Mouse (Mus musculus) frontal cortex, adult (tissue): ENCODE measurements at regions not wholly inside any gene's neighbourhood (a gene's known extent, or its start where the extent isn't known, plus 50 kb on each side); places are given as distances from the start of the nearest gene placed in this dataset.

Experiments used
- ATAC-seq: cut with Nextera tagmentation; 2 replicates; pipeline ENCODE4 v1.9.2; 2017; ENCODE audit warnings: mild to moderate bottlenecking, moderate library complexity, mixed read lengths; ENCODE audit not compliant: low TSS enrichment

GRCm38 (mm10) chr13:91370021-91370420, 90.1 kb upstream of the Ssbp2 start:
- ATAC-seq = no peak

DNA sequence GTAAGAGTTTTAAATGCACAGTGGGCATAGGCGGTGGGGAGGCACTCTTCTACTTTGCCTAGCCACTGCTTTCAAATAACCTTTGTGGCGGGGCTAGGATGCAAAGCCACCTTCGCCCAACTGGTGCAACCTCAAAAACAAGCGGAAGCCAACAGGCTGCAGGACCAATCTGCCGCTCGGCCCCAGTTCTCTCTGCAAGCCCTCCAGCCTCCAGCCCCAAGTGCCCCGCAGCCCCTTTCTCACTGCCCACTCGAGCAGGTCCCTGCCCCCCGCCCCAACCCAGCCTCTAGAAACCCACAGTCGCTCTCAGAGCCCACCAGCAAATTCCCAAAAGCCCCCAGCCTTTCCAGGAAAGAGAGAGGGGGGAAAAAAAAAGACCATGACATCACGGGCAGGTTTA, 89.6 kb upstream of the Ssbp2 start:
- ATAC-seq = peak; percentile 11; the same call in 1 of the 2 replicates

DNA sequence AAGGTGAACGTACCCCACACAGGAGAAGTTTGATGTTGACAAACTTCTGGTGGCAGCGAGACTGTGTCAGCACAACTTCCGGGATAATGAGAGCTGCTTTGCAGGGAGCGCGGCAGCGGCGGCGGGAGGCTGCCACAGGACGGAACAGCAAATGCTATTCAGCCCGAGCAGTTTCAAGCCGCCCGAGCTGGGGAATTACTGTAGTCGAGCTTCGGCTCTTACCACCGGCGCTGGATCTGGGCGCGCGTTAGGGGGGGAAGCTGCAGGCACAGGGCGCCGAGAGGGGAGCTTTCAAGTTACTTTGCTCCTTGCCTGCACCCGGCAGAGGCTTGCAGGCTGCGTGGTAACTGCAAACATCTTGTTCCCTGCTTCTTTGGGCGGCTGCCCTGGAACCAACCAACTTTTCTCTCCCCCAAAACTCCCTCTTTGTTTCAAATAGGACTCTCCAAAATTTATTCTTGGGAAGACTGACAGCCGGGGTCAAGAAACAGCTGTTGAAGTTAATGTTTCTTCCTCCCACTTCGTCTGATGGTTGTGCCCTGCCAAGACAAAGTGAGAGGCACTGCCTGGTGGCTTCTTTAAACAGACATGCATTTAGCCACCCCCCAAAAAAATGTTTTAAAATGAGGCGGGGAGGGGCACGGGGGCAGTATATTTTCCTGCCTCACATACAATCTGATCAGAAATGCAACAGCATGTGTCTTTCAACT, 89.0 kb upstream of the Ssbp2 start:
- peak; percentile 95 for ATAC-seq

- ATAC-seq = no peak; the same call in 1 of the 2 replicates
Observed at GRCm38 (mm10) chr13:91371596-91371987, 88.5 kb upstream of the Ssbp2 start.

DNA sequence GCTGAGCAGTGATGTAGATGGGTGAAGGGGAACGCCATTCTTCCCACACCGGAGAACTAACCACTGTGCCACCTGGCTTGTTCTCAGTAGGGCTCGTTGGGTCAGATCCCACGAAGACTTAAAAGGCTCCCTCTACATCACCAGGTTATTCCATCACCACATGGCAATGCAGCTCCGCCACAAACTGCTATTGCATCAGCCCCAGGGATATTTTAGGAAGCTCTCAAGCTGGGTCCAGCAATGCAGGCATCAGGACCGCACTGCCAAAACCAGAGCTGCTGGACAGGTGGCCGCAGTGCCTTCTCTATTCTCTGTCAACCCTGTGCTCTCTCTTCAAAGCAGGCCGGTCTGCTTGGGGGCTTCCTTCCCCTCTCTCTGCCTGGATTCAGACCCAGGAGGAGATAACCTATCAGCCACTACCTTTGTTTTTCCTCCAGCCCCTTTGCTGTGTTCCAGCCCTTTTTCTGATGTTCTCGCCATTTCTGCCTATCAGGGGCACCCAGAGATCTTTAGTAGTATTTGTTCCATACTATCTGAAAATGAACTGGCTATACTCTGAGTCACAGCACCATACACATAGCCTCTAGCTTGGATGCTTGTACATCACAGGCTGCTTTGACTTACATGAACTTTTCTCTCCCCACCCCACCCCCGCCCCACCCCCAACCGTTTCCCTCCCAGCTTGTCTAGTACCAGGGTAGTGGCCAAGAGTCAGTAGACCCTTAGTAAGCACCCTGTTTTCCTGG, 87.8 kb upstream of the Ssbp2 start:
- 0 out of 2 replicates have a peak, but pooled peaks have one; percentile 21 for ATAC-seq

- ATAC-seq = no peak
Observed at GRCm38 (mm10) chr13:91374141-91374540, 85.9 kb upstream of the Ssbp2 start.

DNA sequence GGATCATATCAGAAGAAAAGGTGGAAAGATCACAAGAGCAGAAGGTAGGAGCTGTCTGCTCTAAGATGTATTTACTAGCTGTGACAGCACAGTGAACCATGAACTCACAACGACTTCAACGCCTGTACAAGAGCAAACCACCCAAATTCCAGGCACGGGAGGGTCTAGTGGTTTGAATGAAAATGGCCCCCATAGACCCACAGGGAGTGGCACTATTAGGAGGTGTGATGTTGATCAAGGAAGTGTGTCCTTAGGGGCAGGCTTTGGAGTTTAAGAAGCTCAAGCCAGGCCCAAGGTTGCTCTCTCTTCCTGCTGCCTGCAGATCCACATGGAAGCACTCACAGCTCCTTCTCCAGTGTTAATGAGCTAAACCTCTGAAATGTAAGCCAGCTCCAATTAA, 83.5 kb upstream of the Ssbp2 start:
- no peak for ATAC-seq

GRCm38 (mm10) chr13:91377428-91377827, 82.7 kb upstream of the Ssbp2 start:
- no peak for ATAC-seq

- ATAC-seq = no peak
Observed at GRCm38 (mm10) chr13:91377972-91378371, 82.1 kb upstream of the Ssbp2 start.

GRCm38 (mm10) chr13:91385393-91385792, 74.7 kb upstream of the Ssbp2 start:
- ATAC-seq = peak; percentile 70

DNA sequence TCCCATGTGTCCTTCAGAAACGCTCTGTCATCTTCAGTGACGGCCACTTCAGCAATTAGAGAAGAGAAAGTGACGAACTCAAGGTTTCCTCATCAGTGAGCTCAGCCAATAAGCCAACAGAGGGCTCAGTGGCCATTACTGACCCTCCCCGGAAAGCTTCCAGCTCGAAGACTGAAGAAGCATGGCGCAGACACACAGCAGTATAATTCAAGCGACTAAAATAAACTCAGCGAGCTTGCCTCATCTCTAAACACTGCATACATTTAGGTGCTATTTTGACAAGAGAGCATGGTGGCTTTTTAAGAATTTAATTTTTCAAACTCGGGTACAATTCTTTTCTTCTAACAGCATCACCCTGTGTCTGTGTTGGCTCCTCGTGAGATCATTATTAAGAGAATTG, 72.2 kb upstream of the Ssbp2 start:
- ATAC-seq = peak; percentile 83

DNA sequence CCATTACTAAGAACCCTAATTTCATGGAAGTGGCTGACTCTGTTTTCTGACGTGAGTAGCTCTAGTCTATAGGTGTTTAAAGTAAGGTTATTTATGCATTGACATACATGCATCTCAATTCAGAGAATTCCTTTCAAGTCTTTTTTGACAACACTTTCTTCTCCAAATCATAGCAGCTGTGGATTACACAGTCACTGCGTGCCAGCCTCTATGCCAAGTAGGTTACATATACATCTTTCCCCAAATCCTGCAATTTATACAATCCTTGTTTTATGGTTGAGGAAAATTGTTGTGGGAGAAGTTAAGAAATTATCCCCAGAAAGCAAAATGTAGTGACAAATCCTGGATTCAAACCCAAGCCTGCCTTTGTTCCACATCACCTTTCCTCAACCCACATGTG, 56.5 kb upstream of the Ssbp2 start:
- ATAC-seq = peak; percentile 94

DNA sequence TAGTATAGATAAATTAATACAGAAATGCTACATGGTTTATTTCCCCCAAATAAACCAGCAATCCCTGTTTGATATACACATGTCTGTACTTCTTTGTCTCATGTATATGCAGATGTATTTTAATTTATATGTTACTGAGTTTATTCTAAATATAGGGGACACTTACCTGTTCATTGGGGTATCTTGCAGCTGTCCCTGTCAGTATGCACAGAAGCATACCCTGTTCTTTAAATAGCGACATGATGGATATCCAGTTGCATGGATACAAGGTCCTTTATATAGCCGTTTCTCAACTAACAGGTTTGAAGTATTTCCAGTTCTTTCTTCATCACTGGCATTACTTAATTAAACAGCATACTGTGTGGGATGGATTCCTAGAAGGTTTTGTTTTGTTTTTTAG, 55.1 kb upstream of the Ssbp2 start:
- ATAC-seq = no peak

DNA sequence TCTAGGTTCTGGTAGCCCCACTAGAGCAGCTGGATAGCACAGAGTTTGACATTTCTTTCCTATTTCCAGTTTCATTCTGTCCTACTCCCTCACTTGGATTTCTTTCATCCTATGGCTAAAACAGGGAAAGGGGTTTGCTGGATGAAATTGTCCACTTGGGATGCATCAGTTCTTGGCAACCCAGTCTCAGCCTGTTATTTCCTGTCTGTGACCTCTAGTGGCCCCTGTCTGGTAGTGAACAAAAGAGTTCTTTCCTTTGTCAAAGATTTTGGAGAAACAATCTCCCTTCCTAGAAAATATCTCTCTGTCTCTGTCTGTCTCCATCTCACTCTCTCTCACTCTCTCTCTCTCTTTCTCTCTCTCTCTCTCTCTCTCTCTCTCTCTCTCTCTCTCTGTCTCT, 50.0 kb upstream of the Ssbp2 start:
- ATAC-seq = no peak
